Mouse (Mus musculus): ENCODE data around the gene Cdc37l1. TPM values are rescaled to one million over a fixed set of nuclear protein-coding genes. Genes with fewer than 3 reads are reported as not detected.
A peak's percentile ranks its signal among the peaks of the same experiment; 100 is the strongest.
"Not testable (repeated sequence)": the region's sequence is repeated elsewhere in the genome, so short reads cannot be mapped to it uniquely, and the experiment has no call there.

Gene Cdc37l1
- 100 to 1,000 TPM; 102 to 122 TPM for total RNA-seq (2021)

DNA sequence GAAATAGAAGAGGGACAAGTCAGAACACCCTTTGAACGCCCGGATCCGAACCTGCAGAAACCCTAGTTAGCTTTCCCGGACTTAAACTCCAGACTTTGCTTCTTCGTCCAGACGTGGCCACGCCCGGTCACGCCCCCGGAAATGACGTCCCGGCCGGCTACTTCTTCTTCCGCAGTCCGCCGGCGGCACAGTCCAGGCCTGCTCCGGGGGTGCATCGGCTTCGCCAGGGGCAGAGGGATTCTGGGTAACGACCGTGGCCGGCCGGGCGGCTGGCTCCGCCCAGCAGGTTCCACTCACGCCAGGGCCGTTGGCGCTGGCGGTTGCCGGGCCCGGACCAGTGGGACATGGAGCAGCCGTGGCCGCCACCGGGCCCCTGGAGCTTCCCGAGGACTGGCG lies at the start of gene Cdc37l1:
Gene Cdc37l1 (plus strand): TSS at position 159 of the 396 bp plus-strand sequence.
- DNase-seq = peak; percentile 96

DNA sequence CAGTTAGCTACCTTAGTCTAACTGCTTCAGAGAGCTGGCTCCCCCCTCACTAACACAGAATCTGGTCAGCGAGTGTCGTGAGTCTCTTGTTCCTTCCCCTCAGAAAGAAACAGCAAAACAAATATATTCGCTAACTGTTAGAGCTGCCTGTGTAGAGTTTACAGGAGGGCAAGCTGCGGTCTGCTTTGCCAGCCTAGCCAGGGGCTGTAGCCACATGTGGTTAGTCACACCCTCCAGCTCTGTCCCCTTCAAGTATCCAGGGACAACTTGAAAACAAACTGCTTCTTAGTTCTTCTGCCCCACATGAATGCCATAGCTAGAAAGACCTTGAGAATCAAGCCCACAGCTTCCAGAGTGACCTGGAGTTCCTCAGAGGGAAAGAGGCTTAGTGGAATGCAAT lies 48.9 kb upstream of the Cdc37l1 start:
- no peak for DNase-seq

DNA sequence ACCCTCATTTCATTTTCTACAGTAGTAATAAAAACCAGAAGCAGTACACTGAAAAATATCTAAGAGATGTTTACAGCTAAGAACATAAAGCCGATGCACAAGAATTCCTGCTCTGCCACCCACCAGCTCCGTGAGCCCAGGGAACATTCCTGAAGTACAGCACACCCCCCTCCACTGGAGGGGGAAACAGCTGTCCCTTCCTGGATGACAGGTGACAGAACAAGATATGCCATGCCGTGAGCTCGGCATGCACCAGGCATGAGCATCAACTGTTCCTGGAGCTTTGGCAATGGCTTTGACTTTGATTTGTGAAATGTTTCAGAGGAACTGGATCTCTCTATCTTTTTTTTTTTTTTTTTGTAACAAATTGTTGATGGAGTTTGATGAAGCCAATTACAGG lies 43.4 kb upstream of the Cdc37l1 start:
- DNase-seq = peak; percentile 33 to 36

DNA sequence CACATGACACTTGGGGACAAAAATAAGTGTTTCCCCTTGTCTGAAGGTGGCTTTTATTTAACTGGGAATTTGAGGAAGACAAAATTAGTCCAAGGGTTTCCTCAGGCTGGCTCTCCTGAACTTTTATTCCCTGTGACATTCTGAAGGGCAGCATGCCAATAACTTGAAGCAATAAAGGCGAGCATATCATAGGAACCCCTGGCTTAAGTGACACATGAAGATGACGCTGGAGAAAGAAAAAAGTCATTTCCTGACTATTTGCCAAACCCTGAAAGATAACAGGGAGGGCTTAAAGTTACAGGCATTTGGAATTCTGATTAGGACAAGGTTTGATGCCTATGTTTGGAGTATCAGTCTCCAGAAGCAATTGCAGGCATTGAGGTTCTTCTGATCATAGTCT lies 42.8 kb upstream of the Cdc37l1 start:
- DNase-seq = no peak

DNA sequence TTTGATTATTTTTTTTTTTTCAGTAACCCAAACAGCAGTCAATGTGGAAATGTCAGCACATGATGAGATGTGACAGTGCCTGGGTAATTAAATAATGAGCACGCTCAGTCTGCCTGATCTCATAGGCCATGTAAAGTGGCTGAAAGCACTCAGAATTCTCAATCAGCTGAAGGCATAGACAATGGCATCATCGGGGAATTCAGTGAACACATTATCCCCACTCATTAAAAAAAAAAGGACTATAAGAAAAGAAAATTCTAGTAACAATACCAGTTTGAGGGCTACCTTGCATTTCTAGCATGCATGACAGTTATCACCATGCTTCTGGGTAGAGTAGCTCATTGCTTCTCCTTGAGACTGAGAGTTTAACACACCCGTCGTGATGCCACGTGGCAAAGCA lies 38.9 kb upstream of the Cdc37l1 start:
- DNase-seq = no peak

DNA sequence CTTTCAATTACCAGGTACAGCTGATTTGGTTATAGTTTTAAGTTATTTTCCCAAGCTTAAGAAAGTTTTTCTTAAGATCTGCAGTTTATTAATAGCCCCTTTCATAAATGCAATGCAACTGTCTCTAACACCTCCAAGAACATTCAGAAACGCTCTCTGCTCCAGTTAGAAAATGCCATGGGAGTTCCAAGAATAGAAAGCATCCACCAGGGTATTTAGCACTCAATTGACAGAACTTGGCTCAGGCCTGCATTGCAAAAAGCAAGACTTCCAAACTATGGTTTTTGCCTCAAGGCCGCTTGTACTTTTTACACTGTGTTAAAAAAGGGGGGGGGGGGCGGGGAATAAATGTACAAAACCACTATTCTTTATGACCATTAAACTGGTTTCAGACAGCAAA lies 27.0 kb upstream of the Cdc37l1 start:
- no peak for DNase-seq

DNA sequence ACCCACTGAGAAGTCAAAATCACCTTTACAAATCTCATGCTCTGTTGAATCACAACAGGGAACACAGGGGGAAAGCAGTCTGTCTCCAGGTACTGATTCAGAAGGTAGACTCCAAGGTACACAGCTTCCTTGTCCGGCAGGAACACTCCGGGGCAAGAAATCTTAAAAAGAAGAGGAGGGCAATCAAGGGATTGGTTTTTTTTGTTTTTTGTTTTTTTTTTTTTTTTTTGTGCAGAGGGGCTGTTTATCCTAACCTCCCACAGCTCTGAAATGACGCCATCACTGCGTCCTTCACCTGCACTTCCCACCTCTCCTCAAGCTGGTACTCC lies 26.7 kb upstream of the Cdc37l1 start:
- DNase-seq = no peak

DNA sequence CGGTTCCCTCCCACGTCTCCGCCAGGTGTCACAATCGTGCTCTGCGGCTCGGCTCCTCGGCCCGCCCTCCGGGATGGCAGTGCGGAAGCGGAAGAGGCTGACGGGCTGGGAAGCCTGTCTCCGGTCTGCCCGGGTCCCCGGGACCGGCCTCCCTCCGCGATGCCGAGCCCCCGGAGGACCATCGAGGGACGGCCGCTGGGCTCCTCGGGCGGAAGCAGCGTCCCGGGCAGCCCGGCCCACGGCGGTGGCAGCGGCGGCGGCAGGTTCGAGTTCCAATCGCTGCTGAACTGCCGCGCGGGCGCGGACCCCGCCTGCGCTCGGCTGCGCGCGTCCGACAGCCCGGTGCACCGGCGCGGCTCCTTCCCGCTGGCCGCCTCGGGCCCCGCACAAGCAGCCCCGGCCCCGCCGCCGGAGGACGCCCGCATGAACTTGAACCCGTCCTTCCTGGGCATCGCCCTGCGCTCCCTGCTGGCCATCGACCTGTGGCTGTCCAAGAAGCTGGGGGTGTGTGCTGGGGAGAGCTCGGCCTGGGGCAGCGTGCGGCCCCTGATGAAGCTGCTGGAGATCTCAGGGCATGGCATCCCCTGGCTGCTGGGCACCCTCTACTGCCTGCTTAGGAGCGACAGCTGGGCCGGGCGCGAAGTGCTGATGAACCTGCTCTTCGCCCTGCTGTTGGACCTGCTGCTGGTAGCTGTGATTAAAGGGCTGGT lies 26.2 kb upstream of the Cdc37l1 start, which contains the start of gene Plpp6:
Gene Plpp6 (plus strand): TSS at position 112 of the 710 bp plus-strand sequence.
- peak; percentile 79 to 80 for DNase-seq

DNA sequence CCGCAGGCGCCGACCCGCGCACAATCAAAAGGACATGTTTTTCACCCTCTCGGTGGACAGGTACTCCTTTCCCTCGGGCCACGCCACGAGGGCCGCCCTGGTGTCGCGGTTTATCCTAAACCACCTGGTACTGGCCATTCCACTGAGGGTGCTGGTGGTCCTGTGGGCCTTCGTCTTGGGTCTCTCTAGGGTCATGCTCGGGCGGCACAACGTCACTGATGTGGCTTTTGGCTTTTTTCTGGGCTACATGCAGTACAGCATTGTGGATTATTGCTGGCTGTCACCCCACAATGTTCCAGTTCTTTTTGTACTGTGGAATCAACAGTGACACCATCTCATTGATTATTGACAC lies 25.6 kb upstream of the Cdc37l1 start:
- DNase-seq = no peak

DNA sequence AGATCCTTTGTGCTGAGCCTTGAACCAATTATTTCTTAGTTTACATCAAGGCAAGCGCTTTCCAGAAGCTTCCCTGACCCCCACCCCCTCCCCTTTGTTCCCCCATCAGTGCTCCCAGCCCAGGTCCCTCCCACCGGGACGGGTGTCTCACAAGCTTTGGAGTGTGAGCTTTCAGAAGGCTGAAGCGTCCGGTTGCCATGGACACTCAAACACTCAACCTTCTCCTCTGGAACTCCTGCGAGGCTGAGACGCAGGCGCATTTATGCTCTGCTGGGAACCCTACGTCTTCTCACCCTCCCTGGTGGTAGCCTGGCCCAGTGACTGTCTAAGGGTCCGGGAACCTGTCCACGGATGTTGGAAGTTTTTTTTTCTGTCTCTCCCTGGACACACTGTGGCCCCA lies 22.5 kb upstream of the Cdc37l1 start, which contains the start of gene 4430402I18Rik:
Gene 4430402I18Rik (minus strand): TSS at position 149 of the 400 bp plus-strand sequence.
- DNase-seq = peak in 1 of 2 experiments; percentile 15

DNA sequence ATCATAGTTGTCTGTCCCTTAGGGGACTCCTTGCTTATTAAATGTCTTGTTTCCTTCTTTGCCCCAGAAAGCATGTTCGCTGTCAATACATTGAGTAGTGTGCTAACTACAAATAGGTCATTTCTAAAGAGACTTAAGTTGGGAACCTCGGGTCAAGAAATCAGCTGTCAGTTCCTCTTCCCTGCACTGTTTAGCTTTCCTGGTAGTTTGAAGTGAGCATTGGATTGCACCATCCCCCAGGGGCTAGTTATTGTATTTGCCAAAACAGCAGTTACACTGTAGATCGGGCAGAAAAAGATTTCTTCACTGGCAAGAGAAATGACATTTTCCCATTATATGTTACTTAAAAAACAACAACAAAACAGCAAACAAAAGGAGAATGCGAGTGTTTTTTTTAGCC lies 22.0 kb upstream of the Cdc37l1 start:
- no peak for DNase-seq

DNA sequence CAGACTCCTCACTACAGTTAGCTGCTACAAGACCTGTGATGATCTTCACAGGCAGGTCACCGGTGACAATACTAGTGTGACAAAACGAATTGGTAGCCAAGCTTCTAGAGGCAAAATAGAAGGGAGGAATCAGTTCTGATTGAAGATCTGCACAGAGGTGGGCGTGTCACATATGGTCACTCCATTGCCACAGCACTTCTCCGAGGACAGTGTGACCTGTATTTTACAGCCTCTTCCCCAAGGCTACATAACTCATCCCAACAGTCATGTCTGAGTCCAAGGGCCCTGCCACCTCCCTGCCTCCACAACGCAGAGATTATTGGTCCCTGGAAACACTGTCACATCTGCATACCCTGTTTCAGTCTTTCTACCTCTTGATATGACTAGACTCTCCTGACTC lies 20.9 kb upstream of the Cdc37l1 start:
- DNase-seq = no peak

DNA sequence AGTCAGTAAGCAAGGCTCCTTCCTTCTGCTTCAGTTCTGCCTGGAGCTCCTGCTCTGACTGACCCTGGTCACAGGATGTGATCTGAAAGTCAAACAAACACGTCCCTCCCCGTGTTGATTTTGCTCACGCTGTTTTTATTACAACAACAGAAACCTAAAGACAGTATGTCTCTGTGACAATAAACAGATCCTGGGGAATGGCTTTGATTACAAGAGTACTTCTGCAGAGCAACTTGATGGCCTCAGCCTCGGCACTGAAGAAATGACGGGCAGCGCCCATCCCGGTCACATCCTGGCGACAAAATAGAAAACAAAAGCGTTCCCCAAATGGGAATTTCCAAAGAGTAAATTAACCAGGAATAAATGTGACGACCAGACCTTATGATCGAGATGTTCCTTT lies 19.9 kb upstream of the Cdc37l1 start:
- no peak for DNase-seq

DNA sequence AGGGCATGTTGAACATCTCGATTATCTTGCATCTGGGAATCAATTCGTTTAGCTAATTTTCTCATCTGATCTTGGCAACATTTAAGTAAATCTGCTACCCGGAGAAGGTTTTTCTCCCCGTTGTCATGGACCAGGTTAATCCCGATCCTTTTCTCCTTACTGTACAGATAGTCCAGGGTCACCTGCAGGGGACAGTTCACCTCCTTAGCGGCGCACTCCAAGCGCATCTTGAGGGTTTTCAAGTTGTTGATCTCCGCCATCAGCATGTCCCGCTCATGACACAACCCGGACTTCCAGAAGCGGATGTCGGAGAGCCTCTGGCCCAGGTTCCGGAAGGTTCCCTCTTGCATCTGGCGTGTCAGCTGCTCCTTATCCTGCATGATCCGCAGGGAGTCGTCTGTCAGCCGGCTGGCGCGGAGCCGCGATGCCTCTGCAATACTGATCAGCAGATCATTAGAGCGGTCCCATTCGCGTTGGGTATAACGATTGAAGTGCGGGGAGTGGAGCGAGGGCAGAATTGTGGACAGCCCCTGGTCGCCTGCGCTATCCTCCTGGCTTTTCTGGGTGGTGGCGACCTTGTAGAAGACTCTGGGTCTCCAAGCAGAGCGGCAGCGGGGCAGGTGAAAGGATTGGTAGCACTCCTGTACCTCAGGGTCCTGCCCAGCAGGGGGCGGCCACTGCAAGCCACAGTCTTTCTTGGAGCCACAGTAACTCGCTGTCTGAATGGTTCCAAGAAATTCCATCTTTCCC lies 15.1 kb upstream of the Cdc37l1 start:
- peak; percentile 72 to 80 for DNase-seq

DNA sequence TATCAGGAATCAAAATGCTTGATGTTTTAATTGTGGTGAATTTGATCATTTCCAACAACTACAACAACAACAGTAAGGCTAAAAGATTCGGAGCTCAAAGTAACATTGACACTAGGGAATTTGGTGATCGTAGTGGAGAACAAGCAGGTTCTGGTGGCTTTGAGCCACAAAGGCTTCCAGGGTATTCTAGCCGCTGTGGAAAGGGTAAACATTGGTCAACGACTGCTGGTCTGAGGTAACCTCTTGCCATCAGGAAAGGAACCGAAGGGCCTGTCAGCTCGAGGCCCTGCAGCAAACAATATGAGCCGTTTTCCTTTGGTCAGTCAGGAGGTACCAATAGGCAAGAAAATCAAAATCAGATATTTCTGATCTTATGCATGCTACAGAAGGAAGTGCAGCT lies 7.5 kb upstream of the Cdc37l1 start:
- DNase-seq = no peak

DNA sequence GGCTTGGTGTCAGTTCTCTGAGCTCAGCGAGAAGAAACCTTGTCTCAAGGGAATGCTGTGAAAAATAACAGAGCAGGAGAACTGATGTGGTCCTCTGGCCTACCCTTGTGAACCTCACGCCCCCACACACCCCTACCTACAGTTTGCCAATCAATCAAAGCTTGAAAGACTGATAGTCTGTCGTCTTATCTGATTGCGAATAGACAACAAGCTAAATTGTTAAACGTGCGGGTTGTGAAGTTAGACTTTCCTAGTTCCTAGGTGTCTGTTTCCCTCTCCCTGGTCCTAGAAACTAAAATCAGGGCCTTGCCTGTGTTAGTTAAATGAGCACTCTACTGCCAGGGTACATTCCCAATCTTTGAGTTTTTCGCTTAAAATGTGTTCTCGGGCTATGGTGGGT lies 637 bp upstream of the Cdc37l1 start:
- no peak for DNase-seq

DNA sequence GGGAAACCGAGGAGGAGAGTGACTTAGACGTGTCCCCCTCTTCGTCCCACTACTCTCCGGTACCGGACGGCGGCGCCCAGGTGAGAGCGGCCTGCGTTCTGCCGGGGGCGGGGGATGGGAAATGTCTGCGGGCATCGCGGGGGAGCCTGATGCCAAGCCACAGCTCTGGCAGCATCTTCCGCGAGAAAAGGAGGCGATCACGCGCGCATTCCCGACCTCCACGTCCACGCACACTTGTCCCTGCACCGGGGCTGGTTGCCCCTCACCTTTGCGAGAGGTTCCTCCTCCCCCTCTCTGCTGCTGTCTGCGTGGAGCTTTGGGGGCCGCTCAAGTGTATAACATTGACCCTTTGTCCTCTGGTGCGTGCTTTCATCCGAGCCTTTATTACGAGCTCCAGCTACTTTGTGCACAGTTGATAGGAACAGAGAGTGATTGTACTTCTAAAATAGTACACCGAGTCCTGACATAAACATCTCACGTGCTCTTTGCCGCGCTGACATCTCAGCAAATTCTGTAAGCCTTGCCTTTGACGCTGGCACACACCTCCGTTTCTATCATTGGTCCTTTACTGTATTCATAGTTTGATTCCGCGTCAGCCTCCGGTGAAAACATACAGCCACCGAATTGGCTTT lies 554 bp downstream of the Cdc37l1 start:
- DNase-seq = peak in 1 of 2 experiments; percentile 29

DNA sequence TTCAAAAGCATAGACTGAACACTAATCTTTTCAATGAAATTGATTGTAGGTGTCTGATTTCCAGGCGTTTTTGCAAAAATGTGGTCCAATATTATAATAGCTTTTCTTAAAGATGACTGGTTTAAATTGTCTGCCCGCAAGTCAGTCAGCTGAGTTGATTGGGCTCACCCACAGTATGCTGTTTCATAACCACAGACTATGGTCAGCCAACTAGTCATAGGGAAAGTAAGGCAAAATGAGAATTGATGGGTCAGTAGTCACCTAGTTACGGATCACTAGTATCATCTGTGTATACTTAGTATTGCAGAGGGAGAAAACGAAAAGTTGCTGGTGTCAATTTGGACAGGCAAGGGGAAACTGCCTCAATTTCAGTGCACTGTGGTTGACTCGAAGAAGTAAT lies 1.2 kb downstream of the Cdc37l1 start:
- no peak for DNase-seq

DNA sequence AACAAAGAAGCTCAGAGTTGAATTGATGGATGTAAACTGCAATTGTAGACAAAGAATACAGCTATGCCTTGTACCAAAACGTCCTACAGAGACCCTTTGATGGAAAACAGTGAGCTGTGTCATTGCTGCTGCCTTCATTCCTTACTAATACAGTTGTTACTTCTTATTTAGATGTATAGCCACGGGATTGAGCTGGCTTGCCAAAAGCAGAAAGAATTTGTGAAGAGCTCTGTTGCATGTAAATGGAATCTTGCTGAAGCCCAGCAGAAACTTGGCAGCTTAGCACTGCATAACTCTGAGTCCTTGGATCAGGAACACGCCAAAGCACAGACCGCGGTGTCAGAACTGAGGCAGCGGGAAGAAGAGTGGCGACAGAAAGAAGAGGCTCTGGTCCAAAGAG lies 4.7 kb downstream of the Cdc37l1 start:
- DNase-seq = peak; percentile 24 to 36

DNA sequence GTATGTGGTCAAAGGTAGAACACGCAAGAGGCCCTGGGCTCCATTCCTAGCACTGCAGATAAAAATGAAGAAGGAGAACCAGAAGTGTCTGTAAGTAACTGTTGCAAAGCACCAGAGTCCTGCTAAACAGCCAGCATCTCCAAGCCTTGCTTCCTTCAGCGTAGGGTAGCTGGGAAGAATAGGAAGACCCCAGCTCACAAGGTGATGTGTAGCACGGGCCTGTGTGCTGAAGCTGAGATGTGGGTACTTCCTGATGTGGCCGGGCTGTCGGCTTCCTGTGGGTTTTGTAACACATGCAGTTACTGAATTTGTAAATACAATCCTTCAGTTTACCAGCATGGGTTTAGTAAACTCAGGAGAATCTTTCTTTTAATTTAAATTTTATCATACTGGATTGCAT lies 5.2 kb downstream of the Cdc37l1 start:
- DNase-seq = no peak

DNA sequence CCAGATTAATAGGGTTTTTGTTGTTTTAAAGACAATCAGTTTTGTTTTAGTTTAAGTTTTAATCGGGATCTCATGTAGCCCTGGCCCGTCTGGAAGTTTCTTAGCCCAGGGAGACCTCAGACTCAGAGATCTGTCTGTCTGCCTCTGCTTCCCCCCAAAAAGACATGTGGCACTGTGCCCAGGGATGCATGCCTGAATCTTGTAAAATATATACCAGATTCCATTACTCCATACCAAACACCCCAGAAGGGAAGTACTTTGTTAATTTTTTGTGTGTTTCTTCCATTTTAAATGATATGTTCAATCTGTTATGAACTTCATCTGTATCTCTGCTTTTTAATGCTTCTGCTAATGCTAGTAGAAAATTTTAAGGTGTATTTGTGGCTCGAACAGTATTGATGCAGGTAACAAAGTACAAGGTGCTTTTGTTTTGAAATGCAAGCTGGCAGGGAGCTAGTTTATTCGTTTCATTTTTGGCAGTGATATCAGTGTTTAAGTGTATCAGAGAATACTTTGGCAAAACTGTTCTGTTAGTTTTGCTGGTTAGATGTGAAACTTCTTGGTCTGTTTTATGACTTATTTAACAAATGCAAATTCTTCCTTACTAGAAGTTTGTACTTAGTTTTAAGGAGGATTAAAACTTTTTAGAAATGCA lies 8.0 kb downstream of the Cdc37l1 start:
- no peak for DNase-seq

DNA sequence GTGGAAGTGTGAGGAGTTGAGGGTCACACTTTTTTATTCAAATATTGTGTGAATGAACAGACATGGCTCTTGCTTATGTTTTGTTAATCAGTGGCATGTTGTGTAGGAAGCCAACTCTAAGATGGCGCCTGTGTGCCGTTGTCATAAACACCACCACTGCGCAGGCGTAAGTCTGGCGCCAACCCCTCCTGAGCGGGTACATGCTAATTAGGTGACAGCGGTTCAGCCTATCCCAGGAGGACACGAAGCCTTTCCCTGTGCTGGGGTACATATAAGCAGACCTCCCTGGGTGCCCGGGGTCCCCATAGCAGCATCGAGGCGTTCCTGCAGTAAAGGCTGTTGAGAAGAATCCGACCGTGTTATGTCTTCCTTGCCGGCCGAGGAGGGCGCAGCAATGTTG lies 10.2 kb downstream of the Cdc37l1 start:
- not testable (repeated sequence) for DNase-seq

DNA sequence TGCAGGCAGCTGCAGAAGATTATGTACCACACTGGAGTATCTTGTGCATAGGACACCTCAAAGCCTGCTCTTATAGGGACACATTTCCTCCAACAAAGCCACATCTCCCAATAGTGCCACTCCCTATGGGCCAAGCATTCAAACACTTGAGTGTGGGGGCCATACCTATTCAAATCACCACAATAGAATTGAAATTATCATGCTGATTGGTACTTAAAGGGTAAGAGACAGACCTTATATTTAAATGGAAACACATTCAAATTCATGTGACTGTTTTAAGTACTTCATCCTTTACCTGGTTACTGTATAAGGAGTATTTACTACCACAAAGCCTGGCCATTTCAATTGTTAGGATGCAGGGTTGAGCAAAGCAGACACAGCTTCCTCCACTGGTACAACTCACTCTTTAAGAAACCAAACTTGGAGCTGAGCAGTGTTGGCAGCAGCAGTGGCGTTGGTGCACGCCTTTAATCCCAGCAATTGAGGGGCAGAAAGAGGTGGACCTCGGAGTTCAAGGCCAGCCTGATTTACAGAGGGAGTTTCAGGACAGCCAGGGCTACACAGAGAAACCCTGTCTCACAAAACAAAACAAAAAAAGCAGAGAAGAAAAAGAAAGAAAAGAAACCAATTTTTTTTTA lies 18.0 kb downstream of the Cdc37l1 start:
- no peak for DNase-seq
